Mouse (Mus musculus) intestine, embryonic 14.5 days (tissue): ENCODE data around the gene Neurod4. TPM values are rescaled to one million over a fixed set of nuclear protein-coding genes. Genes with fewer than 3 reads are reported as not detected.
"Not testable (repeated sequence)": the region's sequence is repeated elsewhere in the genome, so short reads cannot be mapped to it uniquely, and the experiment has no call there.

Source experiments
- ATAC-seq: fragments of 200-750 bp; cut with Nextera tagmentation; replicated peaks from 2 replicates; pipeline ENCODE4 v1.8.0; 2017; ENCODE audit warnings: low read depth, moderate number of reproducible peaks, moderate TSS enrichment, moderate library complexity; ENCODE audit not compliant: low FRiP score, low TSS enrichment
- DNase-seq: peaks from one replicate; pipeline ENCODE4 v3.0.0-alpha.2; 2018; ENCODE audit warnings: low spot score
- H3K27ac ChIP-seq: fragments of 300-500 bp; sonication (generic); 2 replicates; pipeline ENCODE4 v1.5.1; 2014; ENCODE audit warnings: low read depth, mild to moderate bottlenecking, control low read depth
- H3K27me3 ChIP-seq: fragments of 300-500 bp; sonication (generic); replicated peaks from 2 replicates; pipeline ENCODE4 v1.6.1; 2014; ENCODE audit warnings: low read length, control low read depth; ENCODE audit not compliant: control insufficient read depth, insufficient read depth
- H3K36me3 ChIP-seq: fragments of 300-500 bp; sonication (generic); 2 replicates; pipeline ENCODE4 v1.6.1; 2014; ENCODE audit warnings: low read length, control low read depth; ENCODE audit not compliant: control insufficient read depth, insufficient read depth
- H3K4me1 ChIP-seq: fragments of 300-500 bp; sonication (generic); replicated peaks from 2 replicates; pipeline ENCODE4 v1.6.1; 2014; ENCODE audit warnings: low read length, control low read depth, mixed read lengths; ENCODE audit not compliant: control insufficient read depth, insufficient read depth
- H3K4me2 ChIP-seq: fragments of 300-500 bp; sonication (generic); 2 replicates; pipeline ENCODE4 v1.6.1; 2014; ENCODE audit warnings: low read length
- H3K4me3 ChIP-seq: fragments of 300-500 bp; sonication (generic); 2 replicates; pipeline ENCODE4 v1.5.1; 2014; ENCODE audit warnings: low read depth, low read length, control low read depth, mixed read lengths
- H3K9ac ChIP-seq: fragments of 300-500 bp; sonication (generic); 2 replicates; pipeline ENCODE4 v1.6.1; 2014; ENCODE audit warnings: mild to moderate bottlenecking, low read length
- H3K9me3 ChIP-seq: fragments of 300-500 bp; sonication (generic); 2 replicates; pipeline ENCODE4 v1.6.1; 2016; ENCODE audit warnings: low read length, control low read depth; ENCODE audit not compliant: control insufficient read depth
- WGBS: fragments of 180-500 bp; shearing (Covaris S2); extraction: QIAGEN DNeasy Blood & Tissue Kit; methylation state at CpG from one replicate; pipeline ENCODE4 v1.1.7; 2014; 5-methylcytosine and 5-hydroxymethylcytosine counted together
- polyA plus RNA-seq: library from polyadenylated mRNA; unstranded; fragments of >200 nt; fragmentation: Nextera tagmentation; extraction: Ambion mirVana; gene quantifications from 2 replicates; pipeline ENCODE4 v1.2.1, GENCODE M21; 2014

The Neurod4 gene
- polyA plus RNA-seq, 1 experiment from 2014 or later = not detected

- no peak overlapping the region for H3K4me3 ChIP-seq
- no peaks in the 10 kb centered on the region for H3K4me1 ChIP-seq
- WGBS = 90% methylated on average over 2 of the region's 2 CpGs
- H3K27ac ChIP-seq = no peak overlapping the region
- no peak overlapping the region for H3K9ac ChIP-seq
- H3K36me3 ChIP-seq = no peaks in the 10 kb centered on the region
- no peak for DNase-seq
- H3K27me3 ChIP-seq = no peaks in the 10 kb centered on the region
- no peak for ATAC-seq
- no peaks in the 10 kb centered on the region for H3K9me3 ChIP-seq
- H3K4me2 ChIP-seq = no peak overlapping the region
Measured at GRCm38 (mm10) chr10:130311534-130312227, 31.6 kb upstream of the Neurod4 start.

GRCm38 (mm10) chr10:130304138-130304537, 24.1 kb upstream of the Neurod4 start:
- DNase-seq, H3K4me2 ChIP-seq, H3K4me3 ChIP-seq, H3K9me3 ChIP-seq, H3K4me1 ChIP-seq, H3K36me3 ChIP-seq, H3K27ac ChIP-seq, H3K27me3 ChIP-seq, ATAC-seq, H3K9ac ChIP-seq: not testable (repeated sequence)
- 67% methylated on average over 3 of the region's 5 CpGs for WGBS

GRCm38 (mm10) chr10:130298748-130299147, 18.7 kb upstream of the Neurod4 start:
- not testable (repeated sequence) for H3K27me3 ChIP-seq, H3K4me2 ChIP-seq
- 15% methylated on average over 4 of the region's 4 CpGs for WGBS

GRCm38 (mm10) chr10:130293741-130294408, 13.8 kb upstream of the Neurod4 start:
- H3K9ac ChIP-seq = no peak overlapping the region
- H3K4me2 ChIP-seq = no peak overlapping the region
- no peak overlapping the region for H3K27ac ChIP-seq
- DNase-seq (no peak), ATAC-seq (no peak)
- no peaks in the 10 kb centered on the region for H3K9me3 ChIP-seq
- H3K4me1 ChIP-seq = no peaks in the 10 kb centered on the region
- no peak overlapping the region for H3K4me3 ChIP-seq
- H3K36me3 ChIP-seq = no peaks in the 10 kb centered on the region
- H3K27me3 ChIP-seq = no peaks in the 10 kb centered on the region
- 28% methylated on average over 3 of the region's 3 CpGs for WGBS

More at GRCm38 (mm10) chr10:130298748-130299147, 18.7 kb upstream of the Neurod4 start:
- not testable (repeated sequence) for H3K9me3 ChIP-seq, H3K36me3 ChIP-seq, DNase-seq, H3K9ac ChIP-seq, ATAC-seq, H3K4me3 ChIP-seq, H3K4me1 ChIP-seq, H3K27ac ChIP-seq

- H3K4me1 ChIP-seq = no peaks in the 10 kb centered on the region
- no peak overlapping the region for H3K9ac ChIP-seq
- H3K9me3 ChIP-seq = no peaks in the 10 kb centered on the region
- DNase-seq (no peak), ATAC-seq (no peak)
- WGBS = 53% methylated on average over 3 of the region's 3 CpGs
- H3K27me3 ChIP-seq = no peaks in the 10 kb centered on the region
- no peaks in the 10 kb centered on the region for H3K36me3 ChIP-seq
- no peak overlapping the region for H3K27ac ChIP-seq
- H3K4me3 ChIP-seq = no peak overlapping the region
- H3K4me2 ChIP-seq = no peak overlapping the region
Measured at GRCm38 (mm10) chr10:130288007-130288406, 8.0 kb upstream of the Neurod4 start.

- H3K4me3 ChIP-seq = no peak overlapping the region
- 76% methylated on average over 1 of the region's 1 CpGs for WGBS
- no peak overlapping the region for H3K4me2 ChIP-seq
Measured at GRCm38 (mm10) chr10:130287201-130287600, 7.2 kb upstream of the Neurod4 start.

GRCm38 (mm10) chr10:130281982-130282449, 2.0 kb upstream of the Neurod4 start:
- no peaks in the 10 kb centered on the region for H3K4me1 ChIP-seq
- H3K36me3 ChIP-seq = no peaks in the 10 kb centered on the region
- H3K9me3 ChIP-seq = no peaks in the 10 kb centered on the region
- 22% methylated on average over 1 of the region's 1 CpGs for WGBS
- no peak overlapping the region for H3K27ac ChIP-seq
- ATAC-seq (no peak), DNase-seq (no peak)
- H3K27me3 ChIP-seq = no peaks in the 10 kb centered on the region
- H3K4me3 ChIP-seq = no peak overlapping the region
- no peak overlapping the region for H3K9ac ChIP-seq
- H3K4me2 ChIP-seq = no peak overlapping the region

More at GRCm38 (mm10) chr10:130287201-130287600, 7.2 kb upstream of the Neurod4 start:
- Histone ChIP-seq H3K9me3 (no peaks in the 10 kb centered on the region), H3K27me3 (no peaks in the 10 kb centered on the region), H3K36me3 (no peaks in the 10 kb centered on the region), H3K4me1 (no peaks in the 10 kb centered on the region), H3K9ac (no peak overlapping the region), H3K27ac (no peak overlapping the region)
- no peak for DNase-seq
- ATAC-seq = no peak

GRCm38 (mm10) chr10:130276496-130276895, 3.5 kb downstream of the Neurod4 start:
- no peaks in the 10 kb centered on the region for H3K9me3 ChIP-seq
- H3K27ac ChIP-seq = no peak overlapping the region
- H3K4me1 ChIP-seq = no peaks in the 10 kb centered on the region
- H3K4me2 ChIP-seq = no peak overlapping the region
- 69% methylated on average over 2 of the region's 2 CpGs for WGBS
- ATAC-seq (no peak), DNase-seq (no peak)
- H3K36me3 ChIP-seq = no peaks in the 10 kb centered on the region
- H3K9ac ChIP-seq = no peak overlapping the region
- no peak overlapping the region for H3K4me3 ChIP-seq
- no peaks in the 10 kb centered on the region for H3K27me3 ChIP-seq
